Mouse (Mus musculus) kidney, adult 2 months (tissue): ENCODE data around the gene Rd3. TPM values are rescaled to one million over a fixed set of nuclear protein-coding genes. Genes with fewer than 3 reads are reported as not detected.

Experiments used
- DNase-seq: peaks from one replicate; pipeline ENCODE4 v3.0.0; 2021
- H3K27ac ChIP-seq: fragments of 200-500 bp; 2 replicates; pipeline ENCODE4 v1.5.1; 2012; ENCODE audit warnings: low read depth, low read length, control low read depth, inconsistent platforms; ENCODE audit not compliant: insufficient read depth
- H3K27me3 ChIP-seq: fragments of 200-500 bp; replicated peaks from 2 replicates; pipeline ENCODE4 v1.6.1; 2012; ENCODE audit warnings: mild to moderate bottlenecking, moderate library complexity, low read length, inconsistent platforms; ENCODE audit not compliant: control insufficient read depth, insufficient read depth
- H3K36me3 ChIP-seq: fragments of 200-500 bp; 2 replicates; pipeline ENCODE4 v1.6.1; 2012; ENCODE audit warnings: mild to moderate bottlenecking, moderate library complexity, low read length, inconsistent platforms; ENCODE audit not compliant: control insufficient read depth, insufficient read depth
- H3K4me1 ChIP-seq: fragments of 200-500 bp; 2 replicates; pipeline ENCODE4 v1.6.1; 2011; ENCODE audit warnings: low read length; ENCODE audit not compliant: control insufficient read depth, insufficient read depth
- H3K4me3 ChIP-seq: fragments of 200-500 bp; 2 replicates; pipeline ENCODE4 v1.5.1; 2011; ENCODE audit warnings: mild to moderate bottlenecking, low read depth, low read length, control low read depth; ENCODE audit not compliant: insufficient read depth
- CTCF ChIP-seq: fragments of 200-500 bp; conservative IDR thresholded peaks from 2 replicates; pipeline ENCODE4 v1.5.1; 2011; ENCODE audit warnings: low read depth, mild to moderate bottlenecking, control low read depth, low read length, moderate library complexity, mixed read lengths; ENCODE audit not compliant: insufficient read depth, insufficient read length
- POLR2A ChIP-seq: fragments of 200-500 bp; IDR thresholded peaks from one replicate; pipeline ENCODE4 v1.6.1; 2011; ENCODE audit warnings: low read depth, low read length, control low read depth
- WGBS: fragments of 180-500 bp; shearing (Covaris S2); methylation state at CpG from one replicate; pipeline ENCODE4 v1.1.7; 2018; 5-methylcytosine and 5-hydroxymethylcytosine counted together
- polyA plus RNA-seq: library from polyadenylated mRNA; depleted of rRNA; stranded (reverse); fragments of >200 nt; gene quantifications from 2 replicates; pipeline ENCODE4 v1.2.3, GENCODE M21; 2012

The Rd3 gene
- polyA plus RNA-seq, 1 experiment, result 0.41 TPM

DNA sequence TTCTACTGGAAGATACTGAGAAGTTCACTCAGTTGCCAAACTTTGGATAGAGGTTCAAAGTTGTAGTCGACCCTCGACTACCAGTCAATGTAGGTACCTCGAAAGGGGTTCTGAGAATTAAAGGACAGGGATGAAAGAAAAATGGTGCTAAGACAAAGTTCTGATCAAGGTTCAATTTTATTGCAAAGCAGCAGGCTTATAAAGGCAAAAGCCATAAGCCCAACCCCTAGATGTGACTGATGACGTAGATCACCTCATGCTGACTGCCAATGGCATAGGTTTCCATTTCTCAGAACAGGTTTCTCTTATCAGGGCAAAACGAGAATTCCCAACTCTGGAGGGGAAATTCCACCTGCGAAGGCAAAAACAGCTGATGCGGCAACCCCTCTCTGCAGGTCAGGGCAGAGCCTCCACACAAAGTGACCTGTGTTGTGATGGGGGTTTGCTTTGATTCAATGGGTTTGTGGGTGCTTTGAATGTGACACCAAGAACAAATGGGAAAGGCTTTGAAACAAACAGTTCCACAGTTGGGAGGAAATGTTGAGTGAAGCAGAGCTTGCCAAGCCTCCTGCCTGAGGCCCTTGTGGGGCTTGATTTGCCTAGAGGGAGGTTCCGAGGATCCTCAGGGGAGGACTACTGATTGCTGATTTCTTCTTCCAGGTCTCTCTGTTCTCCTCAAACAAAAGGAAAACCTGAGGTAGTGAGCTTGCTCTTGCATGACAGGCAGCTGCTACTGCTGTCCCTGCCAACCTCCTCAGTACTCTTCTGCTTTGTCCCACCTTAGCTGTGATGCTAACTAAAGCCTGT, 9.7 kb downstream of the Rd3 start:
- Histone ChIP-seq H3K4me3 (no peak overlapping the region), H3K36me3 (no peaks in the 10 kb centered on the region), H3K27me3 (no peaks in the 10 kb centered on the region), H3K4me1 (no peaks in the 10 kb centered on the region; the same call in 1 of the 2 replicates), H3K27ac (no peak overlapping the region)
- TF ChIP-seq POLR2A (no peak), CTCF (no peak)
- no peak for DNase-seq
- WGBS, result 75% methylated on average over 8 of the region's 8 CpGs

DNA sequence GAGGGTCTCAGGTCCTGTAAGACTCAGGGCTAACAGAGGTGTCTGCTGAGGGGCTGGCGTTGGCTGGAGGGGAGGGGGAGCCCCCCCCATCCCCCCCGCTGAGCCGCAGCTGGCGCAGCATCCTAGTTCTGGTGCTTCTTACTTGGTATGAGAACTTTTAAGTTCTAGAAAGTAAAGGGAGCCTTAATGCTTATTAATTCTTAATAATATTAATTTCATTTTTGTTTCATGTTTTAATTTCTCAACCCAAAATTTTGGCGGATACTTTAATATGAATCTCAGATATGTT, 10.3 kb downstream of the Rd3 start:
- WGBS, result 66% methylated on average over 5 of the region's 5 CpGs
- H3K27ac ChIP-seq, result no peak overlapping the region
- no peak overlapping the region for H3K4me3 ChIP-seq
- H3K27me3 ChIP-seq, result no peaks in the 10 kb centered on the region
- no peak for DNase-seq
- H3K36me3 ChIP-seq, result no peaks in the 10 kb centered on the region
- TF ChIP-seq CTCF (no peak), POLR2A (no peak)
- no peaks in the 10 kb centered on the region; the same call in 1 of the 2 replicates for H3K4me1 ChIP-seq

DNA sequence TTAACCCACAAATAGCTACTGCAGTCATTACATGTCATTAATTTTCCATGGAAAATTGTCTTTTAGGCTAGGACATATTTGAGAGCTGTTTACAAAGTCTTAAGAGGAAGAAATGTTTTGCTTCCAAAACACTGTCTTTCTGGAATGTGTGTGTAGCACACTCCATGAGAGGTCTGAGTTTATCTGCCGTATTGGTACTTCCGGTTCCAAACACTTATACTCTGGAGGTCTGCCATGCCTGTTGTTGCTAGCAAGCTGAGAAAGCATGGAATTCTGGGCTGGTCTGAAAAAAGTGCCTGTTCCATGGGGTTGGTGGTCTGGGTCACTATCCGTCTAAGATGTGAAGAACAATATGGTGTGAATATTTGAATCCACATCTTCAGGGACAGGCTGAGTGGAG, 11.5 kb downstream of the Rd3 start:
- Histone ChIP-seq H3K4me3 (no peak overlapping the region), H3K36me3 (no peaks in the 10 kb centered on the region), H3K27me3 (no peaks in the 10 kb centered on the region), H3K27ac (no peak overlapping the region), H3K4me1 (no peaks in the 10 kb centered on the region; the same call in 1 of the 2 replicates)
- 66% methylated on average over 3 of the region's 3 CpGs for WGBS
- DNase-seq, result no peak
- no peak for TF ChIP-seq POLR2A
- no peak for TF ChIP-seq CTCF

DNA sequence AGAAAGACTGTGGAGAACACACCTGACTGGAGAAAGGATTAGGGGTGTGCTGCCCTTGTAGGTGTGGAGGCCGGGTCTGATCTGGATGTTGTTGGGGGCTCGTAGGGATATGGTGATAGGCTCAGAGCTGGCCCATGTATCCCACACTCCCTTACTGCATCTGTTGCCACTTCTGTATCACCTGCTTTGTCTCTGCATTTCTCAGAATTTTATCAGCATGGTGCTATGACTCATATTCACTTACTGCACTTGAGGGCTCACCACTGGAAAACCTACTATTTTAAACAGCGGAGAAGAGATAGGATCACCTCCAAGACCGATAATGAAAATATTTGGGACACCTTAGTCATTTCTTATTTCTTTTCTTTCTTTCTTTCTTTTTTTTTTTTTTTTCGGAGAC, 11.9 kb downstream of the Rd3 start:
- TF ChIP-seq CTCF (no peak), POLR2A (no peak)
- Histone ChIP-seq H3K36me3 (no peaks in the 10 kb centered on the region), H3K4me3 (no peak overlapping the region), H3K27me3 (no peaks in the 10 kb centered on the region), H3K27ac (no peak overlapping the region), H3K4me1 (no peaks in the 10 kb centered on the region; the same call in 1 of the 2 replicates)
- DNase-seq, result no peak
- 88% methylated on average over 5 of the region's 5 CpGs for WGBS

DNA sequence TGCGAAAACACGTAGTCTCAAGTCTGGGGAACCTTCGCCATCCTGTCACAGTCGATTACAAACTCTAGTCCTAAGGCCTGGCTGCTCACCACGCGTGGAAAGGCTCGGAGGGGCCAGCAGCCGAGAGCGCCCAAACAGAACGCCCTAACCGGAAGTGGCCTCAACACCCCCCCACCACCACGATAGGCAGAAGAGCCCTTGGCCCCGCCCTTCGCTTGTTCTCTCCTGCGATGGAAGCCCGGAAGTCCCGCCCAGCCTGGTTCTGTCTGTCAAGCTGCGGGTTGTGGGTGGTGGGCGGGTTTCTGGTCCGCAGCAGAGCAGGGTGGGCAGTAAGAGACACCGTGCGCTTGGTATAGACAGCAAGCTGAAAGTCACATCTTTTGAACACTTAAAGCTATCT, 12.8 kb downstream of the Rd3 start:
- Histone ChIP-seq H3K27me3 (no peaks in the 10 kb centered on the region), H3K4me3 (peak overlapping the region; percentile 89), H3K36me3 (no peaks in the 10 kb centered on the region), H3K4me1 (no peaks in the 10 kb centered on the region; the same call in 1 of the 2 replicates), H3K27ac (peak overlapping the region; percentile 88)
- peak; percentile 98 for DNase-seq
- TF ChIP-seq CTCF (no peak), POLR2A (peak; percentile 50)
- WGBS, result 1% methylated on average over 22 of the region's 22 CpGs

DNA sequence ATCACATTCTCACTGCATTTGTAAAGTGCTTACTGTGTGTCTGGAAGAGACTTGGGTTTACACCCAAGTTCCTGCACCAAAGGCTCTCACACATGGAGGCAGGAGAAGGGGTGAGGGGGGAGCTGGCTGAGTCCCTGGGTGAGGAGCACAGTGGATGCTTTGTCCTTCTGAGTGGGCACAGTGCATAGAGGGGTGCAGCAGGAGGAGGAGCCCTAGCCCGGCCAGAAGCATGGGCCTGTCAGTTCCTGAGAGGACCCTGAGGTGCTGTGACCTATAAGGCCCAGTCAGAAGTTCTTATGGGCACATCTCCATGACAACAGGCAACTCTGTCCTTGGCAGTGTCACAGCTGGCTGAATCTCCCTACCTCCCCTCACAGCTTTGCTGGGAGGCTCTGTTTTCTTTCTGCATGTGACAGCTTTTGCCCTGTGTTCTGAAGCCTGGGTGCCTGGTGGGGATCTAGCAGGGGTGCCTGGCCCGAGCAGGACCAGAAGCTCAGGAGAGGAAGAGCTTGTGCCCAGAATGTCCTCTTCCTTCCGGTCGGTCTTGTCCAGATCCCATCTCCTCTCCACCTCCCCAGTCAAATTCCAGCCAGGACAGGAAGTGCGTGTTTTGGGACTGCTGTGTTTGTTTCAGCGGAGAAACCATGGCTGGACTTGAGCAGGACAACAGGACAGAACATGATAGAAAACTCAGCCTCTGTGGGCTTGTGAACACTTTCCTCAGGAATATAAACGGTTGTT, 15.0 kb downstream of the Rd3 start:
- H3K4me1 ChIP-seq, result peaks cover 2% of the 10 kb centered on the region; the same call in 1 of the 2 replicates
- H3K27me3 ChIP-seq, result no peaks in the 10 kb centered on the region
- peak; percentile 50 for DNase-seq
- no peak overlapping the region for H3K4me3 ChIP-seq
- TF ChIP-seq CTCF (no peak), POLR2A (no peak)
- 51% methylated on average over 7 of the region's 7 CpGs for WGBS
- peak overlapping the region; percentile 24; the same call in 1 of the 2 replicates for H3K27ac ChIP-seq
- no peaks in the 10 kb centered on the region for H3K36me3 ChIP-seq

DNA sequence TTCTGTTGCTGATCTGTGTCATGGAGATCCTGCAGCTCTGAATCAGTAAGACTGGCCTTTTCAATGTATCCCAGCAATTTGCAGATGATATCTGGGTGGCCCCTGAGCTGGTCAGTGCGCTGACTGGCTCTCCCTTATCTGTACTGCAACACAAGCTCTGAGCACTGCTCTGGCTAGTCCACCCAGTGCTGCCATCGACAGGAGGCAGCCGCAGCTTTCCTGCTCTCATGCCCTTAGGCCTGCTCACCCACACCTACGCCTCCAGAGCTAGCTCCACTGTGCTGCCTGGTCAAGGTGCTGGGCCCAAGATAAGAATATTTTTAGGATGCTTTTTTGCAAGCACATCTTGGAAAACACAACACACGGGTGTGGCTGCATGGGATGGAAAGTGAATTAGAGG, 17.3 kb downstream of the Rd3 start:
- Histone ChIP-seq H3K36me3 (peaks cover 2% of the 10 kb centered on the region), H3K27me3 (no peaks in the 10 kb centered on the region), H3K4me1 (peaks cover 2% of the 10 kb centered on the region; the same call in 1 of the 2 replicates), H3K27ac (no peak overlapping the region), H3K4me3 (no peak overlapping the region)
- no peak for DNase-seq
- 80% methylated on average over 5 of the region's 5 CpGs for WGBS
- TF ChIP-seq CTCF, result no peak
- TF ChIP-seq POLR2A, result no peak

DNA sequence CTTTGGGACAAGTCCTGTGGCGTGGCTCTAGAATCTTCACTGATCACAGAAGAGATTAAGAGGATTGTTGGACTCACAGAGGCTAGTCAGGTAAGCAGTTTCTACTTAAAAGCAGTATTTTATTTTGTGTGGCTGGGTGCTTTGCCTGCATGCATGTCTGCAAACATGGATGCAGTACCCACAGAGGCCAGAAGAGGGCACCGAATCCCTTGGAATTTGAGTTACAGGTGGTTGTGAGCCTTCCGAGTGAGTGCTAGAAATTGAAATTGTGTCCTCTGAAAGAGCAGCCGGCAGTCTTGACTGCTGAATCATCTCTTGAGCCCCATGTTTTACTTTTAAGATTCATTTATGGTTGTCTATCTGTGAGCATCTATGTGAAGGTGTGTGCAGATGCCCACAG, 18.3 kb downstream of the Rd3 start:
- H3K4me1 ChIP-seq, result peaks cover 2% of the 10 kb centered on the region; the same call in 1 of the 2 replicates
- WGBS, result 75% methylated on average over 4 of the region's 4 CpGs
- H3K27ac ChIP-seq, result peak overlapping the region; percentile 0; the same call in 1 of the 2 replicates
- DNase-seq, result peak; percentile 75
- no peak overlapping the region for H3K4me3 ChIP-seq
- TF ChIP-seq POLR2A (no peak), CTCF (peak; percentile 74)
- H3K36me3 ChIP-seq, result peaks cover 2% of the 10 kb centered on the region
- no peaks in the 10 kb centered on the region for H3K27me3 ChIP-seq
